Mouse (Mus musculus): Measurements from ENCODE around the gene Slc6a5. TPM values are rescaled to one million over a fixed set of nuclear protein-coding genes. Genes with fewer than 3 reads are reported as not detected.
"Not testable (repeated sequence)": the region's sequence is repeated elsewhere in the genome, so short reads cannot be mapped to it uniquely, and the experiment has no call there.

Slc6a5 gene
- polyA plus RNA-seq, 1 experiment from 2014 or later: not detected

DNA sequence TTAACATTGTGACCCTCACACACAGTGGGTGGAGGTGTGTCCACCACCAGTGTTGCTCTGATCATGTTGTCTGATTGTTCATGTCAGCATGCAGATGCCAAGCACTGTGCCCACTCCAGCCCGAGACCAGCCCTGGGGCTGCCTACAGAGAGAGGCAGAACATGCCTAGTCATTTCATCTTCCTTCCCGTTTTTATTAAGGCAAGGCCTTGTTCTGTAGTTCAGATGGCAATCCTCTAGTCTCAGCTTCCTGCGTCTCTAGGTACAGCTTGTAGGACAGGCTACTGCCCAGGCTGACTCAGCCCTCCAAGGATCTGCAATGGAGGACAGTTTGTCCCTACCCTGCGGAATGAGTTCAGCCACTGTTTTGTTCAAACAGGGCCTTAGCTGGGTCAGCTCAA lies 13.0 kb downstream of the Slc6a5 start:
- Histone ChIP-seq H3K4me3 (ENCODE audit: low read depth, low read length) (no peak overlapping the region), H3K27ac (ENCODE audit: low read depth) (no peak overlapping the region; the same call in 1 of the 2 replicates), H3K9me3 (ENCODE audit: low read depth, low read length) (no peaks in the 10 kb centered on the region), H3K36me3 (ENCODE audit: insufficient read depth) (no peaks in the 10 kb centered on the region), H3K9ac (no peak overlapping the region), H3K4me2 (peak overlapping the region; percentile 5; the same call in 1 of the 2 replicates), H3K4me1 (ENCODE audit: insufficient read depth) (no peaks in the 10 kb centered on the region), H3K27me3 (ENCODE audit: insufficient read depth, low read length) (peaks cover 3% of the 10 kb centered on the region; the same call in 1 of the 2 replicates)
- DNase-seq (no peak), ATAC-seq (ENCODE audit: insufficient read depth) (peak; percentile 33; the same call in 1 of the 2 replicates)
- no peak for TF ChIP-seq CTCF (IDR thresholded peaks at IDR 0.05; ENCODE audit: low read depth)
- 46% methylated on average over 4 of the region's 4 CpGs for WGBS

DNA sequence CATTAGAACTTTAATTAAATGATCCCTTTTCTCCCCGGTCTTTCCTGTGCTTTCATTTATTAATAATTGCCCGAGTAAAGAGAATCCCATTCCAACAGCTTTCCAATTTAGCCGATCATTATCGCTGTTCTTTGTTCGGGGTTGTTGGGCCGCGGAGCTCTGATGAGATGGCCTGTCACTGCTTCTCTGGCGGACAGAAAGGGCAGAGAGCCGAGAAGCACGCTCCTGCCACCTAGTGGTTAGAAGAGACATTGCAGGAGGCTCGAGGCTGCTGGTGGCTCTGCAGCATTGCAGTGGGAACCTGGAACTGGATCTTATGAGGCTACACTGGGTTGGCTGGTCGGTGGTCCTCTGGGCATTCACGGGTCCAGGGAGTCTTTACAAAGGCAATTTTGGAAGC lies 13.4 kb downstream of the Slc6a5 start:
- 1% methylated on average over 13 of the region's 13 CpGs for WGBS
- Histone ChIP-seq H3K36me3 (ENCODE audit: insufficient read depth) (no peaks in the 10 kb centered on the region), H3K27ac (ENCODE audit: low read depth) (no peak overlapping the region), H3K27me3 (ENCODE audit: insufficient read depth, low read length) (no peaks in the 10 kb centered on the region), H3K4me2 (peak overlapping the region; percentile 5; the same call in 1 of the 2 replicates), H3K9me3 (ENCODE audit: low read depth, low read length) (no peaks in the 10 kb centered on the region), H3K4me3 (ENCODE audit: low read depth, low read length) (no peak overlapping the region), H3K9ac (no peak overlapping the region), H3K4me1 (ENCODE audit: insufficient read depth) (no peaks in the 10 kb centered on the region)
- peak; percentile 94 for DNase-seq
- ATAC-seq (ENCODE audit: insufficient read depth): peak; percentile 84
- TF ChIP-seq CTCF (IDR thresholded peaks at IDR 0.05; ENCODE audit: low read depth): peak; percentile 99

DNA sequence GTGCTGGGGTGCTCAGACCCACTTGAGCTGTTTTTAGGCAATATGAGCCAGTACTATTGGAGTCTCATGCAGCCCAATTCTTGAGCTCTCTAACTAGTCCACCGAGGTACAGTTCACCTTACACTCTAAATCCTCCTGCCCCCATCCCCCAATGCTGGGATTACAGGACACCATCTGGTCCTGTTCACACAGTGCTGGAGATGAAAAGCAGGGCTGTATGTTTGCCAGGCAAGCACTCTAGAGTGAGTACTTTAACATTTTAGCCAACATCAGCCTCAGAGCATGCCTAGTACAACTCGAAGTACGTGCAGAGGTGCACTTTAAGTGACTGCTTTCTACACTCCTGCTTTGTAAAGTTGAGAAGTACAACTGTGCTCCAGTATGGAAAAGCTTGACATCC lies 18.6 kb downstream of the Slc6a5 start:
- Histone ChIP-seq H3K36me3 (ENCODE audit: insufficient read depth) (no peaks in the 10 kb centered on the region), H3K9ac (no peak overlapping the region), H3K27me3 (ENCODE audit: insufficient read depth, low read length) (no peaks in the 10 kb centered on the region), H3K4me2 (no peak overlapping the region), H3K4me1 (ENCODE audit: insufficient read depth) (no peaks in the 10 kb centered on the region), H3K27ac (ENCODE audit: low read depth) (no peak overlapping the region), H3K4me3 (ENCODE audit: low read depth, low read length) (no peak overlapping the region), H3K9me3 (ENCODE audit: low read depth, low read length) (no peaks in the 10 kb centered on the region)
- DNase-seq (peak; percentile 17), ATAC-seq (ENCODE audit: insufficient read depth) (peak; percentile 77; the same call in 1 of the 2 replicates)
- no peak for TF ChIP-seq CTCF (IDR thresholded peaks at IDR 0.05; ENCODE audit: low read depth)
- 41% methylated on average over 3 of the region's 3 CpGs for WGBS

DNA sequence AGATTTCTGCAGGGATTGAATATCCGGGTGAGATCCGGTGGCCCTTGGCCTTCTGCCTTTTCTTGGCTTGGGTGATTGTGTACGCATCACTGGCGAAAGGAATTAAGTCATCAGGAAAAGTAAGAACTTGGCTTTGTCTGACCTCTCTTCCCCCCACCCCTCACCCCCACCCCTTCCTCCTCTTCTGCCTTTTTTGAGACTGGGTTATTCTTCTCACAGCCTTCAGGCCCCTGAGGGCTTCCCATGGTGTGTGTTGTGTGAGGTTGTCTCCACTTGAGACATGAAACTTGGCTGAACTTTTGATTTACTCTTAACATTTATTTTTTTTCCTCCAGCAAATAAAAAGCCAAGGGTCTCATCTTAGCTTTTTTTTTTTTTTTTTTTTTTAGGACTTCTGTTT lies 20.1 kb downstream of the Slc6a5 start:
- H3K4me2 ChIP-seq: no peak overlapping the region
- WGBS: 62% methylated on average over 4 of the region's 4 CpGs
- H3K4me1 ChIP-seq (ENCODE audit: insufficient read depth): no peaks in the 10 kb centered on the region
- TF ChIP-seq CTCF (IDR thresholded peaks at IDR 0.05; ENCODE audit: low read depth): no peak
- H3K27me3 ChIP-seq (ENCODE audit: insufficient read depth, low read length): no peaks in the 10 kb centered on the region
- H3K4me3 ChIP-seq (ENCODE audit: low read depth, low read length): no peak overlapping the region
- no peak overlapping the region for H3K27ac ChIP-seq (ENCODE audit: low read depth)
- H3K36me3 ChIP-seq (ENCODE audit: insufficient read depth): no peaks in the 10 kb centered on the region
- H3K9me3 ChIP-seq (ENCODE audit: low read depth, low read length): no peaks in the 10 kb centered on the region
- H3K9ac ChIP-seq: no peak overlapping the region
- DNase-seq (no peak), ATAC-seq (ENCODE audit: insufficient read depth) (no peak)

GRCm38 (mm10) chr7:49933386-49934115 lies 23.6 kb downstream of the Slc6a5 start:
- 81% methylated on average over 14 of the region's 14 CpGs for WGBS
- not testable (repeated sequence) for H3K27ac ChIP-seq (ENCODE audit: low read depth); H3K27me3 ChIP-seq (ENCODE audit: insufficient read depth, low read length); H3K4me1 ChIP-seq (ENCODE audit: insufficient read depth); H3K4me2 ChIP-seq; H3K36me3 ChIP-seq (ENCODE audit: insufficient read depth); H3K9ac ChIP-seq; ATAC-seq (ENCODE audit: insufficient read depth); H3K9me3 ChIP-seq (ENCODE audit: low read depth, low read length); H3K4me3 ChIP-seq (ENCODE audit: low read depth, low read length); DNase-seq

DNA sequence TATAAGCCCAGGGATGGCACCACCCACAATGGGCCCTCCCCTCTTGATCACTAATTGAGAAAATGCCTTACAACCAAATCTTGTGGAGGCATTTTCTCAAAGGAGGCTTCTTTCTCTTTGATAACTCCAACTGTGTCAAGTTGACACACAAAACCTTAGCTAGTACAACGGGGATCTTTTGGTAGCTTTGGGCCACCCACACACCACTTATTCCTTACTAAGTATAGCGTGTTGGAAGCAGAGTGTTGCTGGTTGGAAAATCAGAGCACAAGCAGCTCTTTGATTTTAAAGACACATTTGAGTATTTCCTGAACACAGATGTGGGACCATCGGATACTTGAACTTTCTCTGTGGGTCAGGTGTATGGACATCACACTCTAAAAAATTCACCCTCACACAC lies 26.9 kb downstream of the Slc6a5 start:
- Histone ChIP-seq H3K4me3 (ENCODE audit: low read depth, low read length) (no peak overlapping the region), H3K9ac (no peak overlapping the region), H3K36me3 (ENCODE audit: insufficient read depth) (no peaks in the 10 kb centered on the region), H3K27me3 (ENCODE audit: insufficient read depth, low read length) (no peaks in the 10 kb centered on the region), H3K27ac (ENCODE audit: low read depth) (no peak overlapping the region), H3K9me3 (ENCODE audit: low read depth, low read length) (no peaks in the 10 kb centered on the region), H3K4me2 (no peak overlapping the region), H3K4me1 (ENCODE audit: insufficient read depth) (no peaks in the 10 kb centered on the region)
- ATAC-seq (ENCODE audit: insufficient read depth) (no peak), DNase-seq (no peak)
- 84% methylated on average over 3 of the region's 3 CpGs for WGBS
- no peak for TF ChIP-seq CTCF (IDR thresholded peaks at IDR 0.05; ENCODE audit: low read depth)

GRCm38 (mm10) chr7:49942023-49942422 lies 32.1 kb downstream of the Slc6a5 start:
- 72% methylated on average over 3 of the region's 3 CpGs for WGBS
- H3K4me1 ChIP-seq (ENCODE audit: insufficient read depth): no peaks in the 10 kb centered on the region
- no peaks in the 10 kb centered on the region for H3K27me3 ChIP-seq (ENCODE audit: insufficient read depth, low read length)
- no peaks in the 10 kb centered on the region for H3K9me3 ChIP-seq (ENCODE audit: low read depth, low read length)
- no peak overlapping the region for H3K4me2 ChIP-seq
- ATAC-seq (ENCODE audit: insufficient read depth): no peak
- no peak for TF ChIP-seq CTCF (IDR thresholded peaks at IDR 0.05; ENCODE audit: low read depth)
- H3K4me3 ChIP-seq (ENCODE audit: low read depth, low read length): no peak overlapping the region
- H3K27ac ChIP-seq (ENCODE audit: low read depth): no peak overlapping the region
- no peaks in the 10 kb centered on the region for H3K36me3 ChIP-seq (ENCODE audit: insufficient read depth)
- no peak overlapping the region for H3K9ac ChIP-seq
- DNase-seq: no peak
